Mouse (Mus musculus): ENCODE measurements around the gene Mgmt.

Gene Mgmt

DNA sequence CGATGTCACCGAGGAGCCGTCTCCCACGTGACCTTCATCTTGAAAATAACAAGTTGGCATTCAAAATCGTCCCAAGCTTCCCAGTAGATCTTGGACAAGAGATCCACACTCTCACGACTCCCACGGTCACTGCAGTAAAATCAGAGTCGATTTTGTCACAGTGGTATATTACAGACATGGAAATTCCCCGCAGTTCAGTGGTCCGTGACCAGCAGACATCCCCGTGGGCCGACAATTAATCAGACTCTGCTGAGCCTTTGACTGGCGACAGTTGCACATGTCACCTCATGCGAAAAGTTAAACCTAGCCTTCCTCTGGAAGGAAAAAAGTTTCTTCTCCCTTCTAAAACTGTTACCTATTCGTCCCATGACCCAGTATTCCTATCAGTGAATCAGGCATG, 106.8 kb downstream of the Mgmt start:
- DNase-seq (ENCODE audit: low read depth, low spot score): no peak

DNA sequence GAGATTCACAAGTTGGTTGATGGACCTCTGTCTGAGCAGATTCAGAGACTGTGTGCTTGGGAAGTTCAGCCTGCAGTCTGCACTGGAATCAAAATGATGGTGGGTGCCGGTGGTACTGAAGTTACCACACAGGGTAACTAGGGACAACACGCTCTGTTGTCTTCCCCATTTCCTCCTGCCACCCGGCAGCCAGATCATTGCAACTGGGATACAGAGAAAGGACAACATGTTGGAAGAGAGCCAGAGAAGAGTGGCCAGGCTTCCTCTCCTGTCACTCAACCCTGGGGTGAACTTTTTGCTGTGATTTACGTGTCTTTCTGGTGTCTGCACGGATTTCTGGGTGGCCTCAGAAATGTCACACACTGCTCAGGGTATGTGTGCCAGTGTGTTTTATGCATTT, 107.4 kb downstream of the Mgmt start:
- DNase-seq (ENCODE audit: low read depth, low spot score): no peak

DNA sequence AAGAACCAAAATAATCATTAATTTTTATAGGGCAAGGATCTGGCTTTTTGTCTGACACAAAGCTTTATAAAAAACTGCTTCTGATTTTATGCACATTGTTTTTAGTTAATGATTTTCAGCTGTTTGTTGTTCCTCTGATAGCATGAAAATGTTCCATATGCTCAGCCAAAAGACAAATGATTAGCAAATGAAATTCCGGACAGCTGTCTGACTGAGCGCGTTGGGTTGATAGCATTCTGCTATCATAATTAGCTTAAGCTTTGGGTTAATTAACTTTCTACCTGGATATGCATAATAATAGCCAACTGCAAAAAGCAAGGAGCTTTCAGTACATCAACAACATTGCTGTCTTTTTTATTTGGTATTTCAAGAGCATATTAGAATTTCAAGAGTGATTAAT, 108.0 kb downstream of the Mgmt start:
- peak; percentile 3 for DNase-seq (ENCODE audit: low read depth, low spot score)

DNA sequence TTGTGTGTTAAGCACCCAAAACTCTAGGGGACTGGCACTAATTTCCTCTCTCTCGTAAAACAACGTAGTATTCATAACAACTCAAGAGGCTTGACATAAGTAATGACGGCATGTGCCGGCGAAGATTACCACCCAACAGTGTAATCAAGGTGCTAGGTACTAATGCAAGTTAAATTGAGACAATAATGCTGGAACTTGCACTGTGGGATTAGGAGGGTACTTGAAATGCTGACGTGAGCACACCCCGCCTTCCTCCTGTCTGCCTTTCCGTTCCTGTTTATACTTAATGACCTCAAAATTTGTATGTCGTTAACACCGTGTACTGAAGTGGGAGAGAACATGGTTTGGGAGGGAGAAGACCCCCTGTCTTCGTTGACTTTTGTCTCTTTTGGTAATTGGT, 110.9 kb downstream of the Mgmt start:
- DNase-seq (ENCODE audit: low read depth, low spot score): no peak

DNA sequence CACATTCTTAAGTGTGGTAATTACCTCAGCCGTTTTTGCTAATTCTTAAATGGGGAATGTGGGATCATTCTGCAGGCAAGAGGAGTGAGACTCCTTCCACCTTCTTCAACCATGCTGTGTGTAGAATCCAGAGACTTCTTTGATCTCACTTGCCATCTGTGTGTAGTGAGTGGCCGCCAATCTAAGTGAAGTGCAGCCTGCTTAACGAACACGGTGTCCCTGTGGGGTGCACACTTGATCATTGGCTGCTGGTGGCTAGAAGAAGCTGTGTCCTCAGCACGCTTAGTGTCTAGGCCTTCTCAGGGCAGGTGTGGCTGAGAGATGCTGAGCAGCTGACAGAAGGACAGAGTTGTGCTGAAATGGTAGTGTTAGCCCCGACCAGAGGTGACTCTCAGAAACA, 113.9 kb downstream of the Mgmt start:
- no peak for DNase-seq (ENCODE audit: low read depth, low spot score)

DNA sequence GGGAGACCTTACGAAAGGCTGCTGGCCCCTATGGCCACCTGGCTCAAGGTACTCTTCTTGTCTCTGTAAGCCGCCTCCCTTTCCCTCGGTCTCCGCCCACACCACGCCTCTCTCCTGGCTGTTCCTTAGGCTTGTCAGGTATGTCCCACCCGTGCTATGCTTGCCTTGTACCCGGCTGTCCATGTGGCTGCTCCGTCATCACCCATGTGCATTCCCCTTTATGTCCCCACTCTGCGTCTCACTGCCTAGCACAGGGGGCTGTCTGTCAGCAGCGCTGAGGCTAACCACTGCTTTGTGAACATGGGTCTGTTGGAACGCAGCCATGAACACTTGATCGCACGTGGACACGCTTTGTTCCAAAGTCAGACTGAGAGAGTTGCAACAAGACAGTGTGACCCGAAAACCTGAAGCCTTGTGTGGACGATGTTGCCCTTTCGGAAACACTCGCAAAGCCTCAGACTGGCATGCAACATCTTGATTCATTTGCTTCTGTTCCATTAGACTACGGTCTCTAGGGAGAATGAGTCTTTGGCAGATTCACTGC, 115.4 kb downstream of the Mgmt start:
- no peak for DNase-seq (ENCODE audit: low read depth, low spot score)

DNA sequence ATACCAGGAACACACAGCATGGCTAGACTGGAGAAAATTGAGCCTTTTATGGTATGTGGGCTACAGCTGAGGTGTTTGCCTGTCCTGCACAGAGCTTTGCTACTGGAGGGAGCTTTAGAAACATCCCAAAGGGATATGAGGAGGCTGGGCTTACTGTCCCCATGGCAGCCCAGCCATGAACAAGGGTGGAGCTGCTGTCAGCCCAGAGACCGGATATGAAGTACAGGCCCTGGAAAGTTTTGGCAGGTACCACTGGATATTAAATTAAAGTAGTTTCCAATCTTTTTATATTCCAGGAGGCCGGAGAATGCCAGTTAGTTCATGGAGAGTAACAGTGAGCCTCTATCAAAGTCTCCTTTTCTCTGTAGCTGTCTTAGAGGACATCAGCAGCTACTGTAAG, 116.0 kb downstream of the Mgmt start:
- DNase-seq (ENCODE audit: low read depth, low spot score): no peak

DNA sequence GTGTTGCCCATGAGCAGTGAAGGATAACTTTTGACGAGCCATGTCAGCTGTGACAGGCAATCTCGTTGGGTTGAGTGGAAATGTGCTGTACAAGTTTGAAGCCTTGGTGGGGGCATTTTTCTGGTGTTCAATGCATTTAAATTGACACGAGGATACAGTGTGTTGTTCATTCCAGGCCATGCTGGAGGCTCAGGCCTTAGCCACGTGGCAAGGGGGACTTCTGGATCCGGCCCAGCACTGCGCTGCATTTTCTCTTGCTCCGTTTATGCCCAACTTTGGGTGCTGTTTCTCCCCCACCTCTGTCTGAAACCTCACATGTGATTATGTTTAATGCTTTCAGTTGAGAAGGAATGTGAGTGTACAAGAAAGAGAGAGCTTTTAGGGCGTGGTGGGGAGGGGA, 118.3 kb downstream of the Mgmt start:
- DNase-seq (ENCODE audit: low read depth, low spot score): no peak

DNA sequence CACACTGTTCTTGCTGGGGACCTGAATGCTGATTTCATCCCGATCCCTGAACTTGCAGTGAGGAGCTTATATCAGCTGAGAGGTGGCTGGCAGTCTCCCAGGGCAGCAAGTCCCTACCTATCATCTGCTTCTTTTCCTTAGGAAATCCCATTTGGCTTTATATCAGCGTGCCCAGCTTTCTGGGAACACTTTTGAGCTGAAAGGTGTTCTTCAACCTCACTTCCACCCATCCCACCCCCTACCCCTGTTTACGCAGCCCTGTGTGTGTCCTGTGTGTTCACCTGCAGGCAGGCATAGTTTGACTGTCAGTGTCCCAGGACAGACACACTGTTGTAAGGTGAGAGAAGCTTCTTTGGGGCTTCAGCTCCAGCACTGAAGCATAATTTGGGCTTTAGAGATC, 119.0 kb downstream of the Mgmt start:
- DNase-seq (ENCODE audit: low read depth, low spot score): no peak

DNA sequence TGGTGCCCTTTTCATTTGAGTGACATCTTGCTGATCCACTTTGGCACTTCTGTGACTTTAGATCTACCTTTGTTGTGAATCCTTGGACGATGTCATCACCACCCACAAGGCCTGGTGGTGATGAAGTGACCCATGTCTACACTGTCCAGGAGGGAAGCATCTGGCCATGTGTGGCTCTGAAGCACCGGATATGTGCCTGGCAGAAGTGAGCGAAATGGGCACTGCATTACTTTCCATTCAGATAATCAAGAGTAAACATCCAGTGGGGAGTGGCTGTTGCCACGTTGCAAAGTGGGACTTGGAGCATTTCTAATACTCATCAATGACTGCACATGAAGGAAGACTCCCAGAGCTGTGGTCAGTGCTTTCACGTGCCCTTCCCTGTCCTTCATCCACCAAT, 124.2 kb downstream of the Mgmt start:
- no peak for DNase-seq (ENCODE audit: low read depth, low spot score)

DNA sequence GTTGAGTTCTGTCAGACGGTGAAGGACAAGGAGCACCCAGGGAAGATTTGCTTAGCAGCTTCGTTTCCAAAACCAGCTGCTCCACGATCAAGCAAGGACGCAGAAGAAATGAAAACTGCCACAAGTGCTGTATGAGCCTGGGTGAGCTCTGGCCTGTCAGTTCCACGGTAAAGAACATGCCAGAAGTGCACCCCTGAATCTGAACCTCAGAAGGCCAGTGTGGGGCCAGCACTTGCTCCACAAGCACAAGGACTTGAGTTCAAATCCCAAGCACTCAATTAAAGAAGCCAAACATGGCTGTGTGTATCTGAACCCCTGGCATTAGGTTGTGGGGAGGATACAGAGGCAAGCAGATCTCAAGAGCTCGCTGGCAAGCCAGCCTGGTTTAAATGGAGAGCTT, 125.8 kb downstream of the Mgmt start:
- DNase-seq (ENCODE audit: low read depth, low spot score): no peak

DNA sequence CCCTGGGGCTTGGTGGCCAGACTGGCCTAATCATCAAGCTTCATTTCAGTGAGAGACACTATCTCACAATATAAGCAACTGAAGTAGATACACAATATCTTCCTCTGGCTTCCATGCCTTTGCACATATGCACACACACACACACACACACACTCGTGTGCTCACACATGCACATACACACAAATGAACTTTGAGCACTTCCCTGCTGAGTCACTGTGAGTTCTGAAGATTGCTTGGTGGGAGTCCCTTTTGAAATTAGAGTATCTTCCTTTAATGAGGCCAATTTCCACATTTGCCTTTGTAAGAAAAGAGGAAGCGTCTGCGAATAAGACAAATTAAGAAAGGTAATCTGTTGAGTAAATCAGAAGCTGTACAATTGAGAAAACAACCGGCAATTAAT, 136.4 kb downstream of the Mgmt start:
- DNase-seq (ENCODE audit: low read depth, low spot score): no peak

DNA sequence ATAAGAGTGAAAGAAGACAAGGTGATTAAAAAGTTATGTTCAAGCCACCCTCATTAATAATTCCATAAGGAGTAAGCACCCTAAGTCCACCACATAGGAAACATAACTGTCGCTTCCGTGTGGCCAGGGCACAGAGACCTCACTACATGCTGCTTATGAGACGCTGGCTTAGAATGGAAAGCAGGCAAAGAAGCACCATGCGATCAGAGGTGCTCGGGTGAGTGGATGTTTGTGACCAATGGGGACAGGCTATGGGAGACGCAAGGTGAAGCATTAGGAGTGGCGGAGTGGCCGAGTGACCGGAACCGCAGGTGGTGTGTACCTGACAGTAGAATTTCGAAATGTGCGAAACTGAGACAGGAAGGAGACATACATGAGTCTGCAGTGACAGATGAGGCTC, 138.8 kb downstream of the Mgmt start:
- no peak for DNase-seq (ENCODE audit: low read depth, low spot score)

DNA sequence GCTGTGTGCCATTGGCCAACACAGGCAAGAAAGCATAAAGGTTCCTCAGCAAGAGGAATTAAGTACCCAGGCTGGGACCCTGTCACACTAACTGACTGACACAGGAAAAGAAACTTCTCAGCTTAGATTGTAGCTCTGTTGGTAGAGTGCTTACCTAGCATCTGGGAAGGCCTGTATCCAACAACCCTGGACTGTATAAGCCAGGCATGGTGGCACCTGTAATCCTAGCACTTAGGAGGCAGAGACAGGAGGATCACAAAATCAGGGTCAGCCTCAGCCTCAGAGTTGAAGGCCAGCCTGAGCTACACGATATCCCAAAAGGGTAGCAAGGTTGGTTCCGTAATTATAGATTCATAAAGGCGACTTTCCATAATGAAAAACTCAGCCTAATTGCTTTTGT, 140.6 kb downstream of the Mgmt start:
- no peak for DNase-seq (ENCODE audit: low read depth, low spot score)

DNA sequence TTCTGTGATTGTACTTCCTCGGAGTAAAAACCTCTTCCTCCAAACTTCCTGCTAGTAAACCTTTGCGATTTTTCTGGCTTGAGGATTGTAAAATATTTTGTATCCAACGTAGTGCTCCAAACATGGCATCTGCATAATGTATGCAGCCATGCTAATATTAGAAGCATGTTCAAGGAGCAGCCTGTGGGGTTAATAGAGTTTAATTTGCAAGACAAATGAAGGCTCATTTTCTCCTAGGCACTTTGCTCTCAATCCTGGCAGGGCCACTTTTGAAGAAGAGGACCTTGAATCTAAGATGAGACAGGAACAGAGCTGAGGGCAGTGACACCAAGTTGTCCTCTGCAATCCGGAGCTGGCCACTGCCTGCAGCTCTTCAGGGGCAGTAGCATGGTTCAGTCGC, 141.5 kb downstream of the Mgmt start:
- no peak for DNase-seq (ENCODE audit: low read depth, low spot score)

DNA sequence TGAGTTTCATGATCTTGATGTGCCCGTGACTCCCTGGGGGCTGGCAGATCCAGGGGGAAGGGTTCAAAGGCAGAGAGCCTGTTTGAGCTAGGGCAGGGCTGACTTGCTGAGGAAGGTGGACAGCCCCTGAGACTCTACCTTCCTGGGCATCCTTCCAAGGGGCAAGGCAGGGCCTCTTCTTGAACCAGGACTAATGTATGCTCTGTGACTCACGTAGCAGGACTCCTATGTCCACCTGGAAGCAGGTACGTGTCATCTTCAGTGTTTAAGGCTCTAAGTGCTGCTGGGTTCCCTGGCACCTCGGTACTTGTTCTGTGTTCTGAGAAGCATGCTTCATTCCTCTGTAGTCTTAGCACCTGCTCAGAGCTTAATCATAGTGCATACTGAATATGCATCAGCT, 143.1 kb downstream of the Mgmt start:
- no peak for DNase-seq (ENCODE audit: low read depth, low spot score)

DNA sequence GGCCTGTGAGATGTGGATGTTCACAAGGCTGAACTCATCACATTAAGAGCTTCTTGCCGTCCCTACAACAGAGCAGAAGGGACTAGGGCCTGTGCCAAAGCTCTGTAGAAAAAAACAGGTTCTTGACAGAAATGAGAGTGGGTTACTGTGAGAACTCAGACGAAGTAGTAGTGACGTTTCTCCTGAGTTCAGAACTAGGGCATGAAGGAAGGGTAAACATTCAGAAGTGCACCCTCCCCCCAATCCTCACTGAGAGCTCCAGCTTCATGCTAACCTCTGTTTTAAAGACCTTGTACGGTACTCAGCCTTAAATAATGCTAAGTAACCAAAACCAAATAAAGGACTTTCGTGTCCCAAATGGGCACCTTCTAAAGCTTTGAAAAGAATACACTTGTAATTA, 143.5 kb downstream of the Mgmt start:
- no peak for DNase-seq (ENCODE audit: low read depth, low spot score)

DNA sequence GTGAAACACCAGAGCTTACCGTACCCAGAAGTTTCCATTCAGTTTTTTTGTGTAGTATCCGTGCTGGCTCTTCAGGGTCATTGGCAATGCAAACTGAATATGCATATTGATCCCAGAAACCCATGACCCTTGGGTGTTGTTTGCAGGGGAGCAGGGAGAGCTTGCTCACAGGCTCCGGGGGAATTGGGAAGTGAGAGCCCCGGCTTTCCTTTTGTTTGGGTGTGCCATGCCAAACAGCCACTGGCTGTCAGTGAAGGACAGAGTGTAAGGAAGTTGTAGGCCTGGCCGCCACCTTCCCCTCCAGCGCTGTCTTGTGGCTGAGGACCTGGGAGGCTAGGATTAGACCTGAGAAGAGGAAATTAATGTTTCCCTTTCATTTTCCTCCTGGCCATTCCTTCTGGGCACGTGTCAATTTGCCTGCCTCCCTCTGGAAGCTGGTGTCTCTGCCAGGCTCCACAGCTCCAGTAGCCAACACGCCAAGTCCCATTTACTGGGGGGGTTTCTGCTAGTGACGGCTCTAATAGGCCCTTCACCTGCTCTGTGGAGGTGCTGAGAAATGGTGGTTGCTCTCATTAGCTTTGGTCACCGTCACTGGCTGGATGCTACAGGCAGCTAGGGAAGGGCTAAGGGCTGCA, 144.0 kb downstream of the Mgmt start:
- DNase-seq (ENCODE audit: low read depth, low spot score): no peak

DNA sequence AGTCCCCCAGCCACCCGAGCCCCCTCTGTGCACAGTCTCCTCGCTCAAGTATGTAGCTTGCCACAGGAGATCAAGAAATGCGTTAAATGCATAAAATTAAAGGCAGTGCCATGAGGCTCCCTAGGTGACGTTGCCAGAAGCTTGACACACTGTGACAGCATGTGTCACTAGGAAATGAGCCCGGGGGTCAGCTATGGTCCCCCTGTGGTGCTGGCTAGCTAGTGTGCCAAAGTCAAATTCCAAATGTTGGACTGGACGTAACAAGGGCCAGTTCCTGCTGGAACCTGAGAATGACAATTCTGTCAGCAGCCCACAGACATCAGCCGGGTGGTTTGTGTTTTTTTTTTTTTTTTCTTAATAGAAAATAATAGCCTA, 144.5 kb downstream of the Mgmt start:
- peak; percentile 27 for DNase-seq (ENCODE audit: low read depth, low spot score)

DNA sequence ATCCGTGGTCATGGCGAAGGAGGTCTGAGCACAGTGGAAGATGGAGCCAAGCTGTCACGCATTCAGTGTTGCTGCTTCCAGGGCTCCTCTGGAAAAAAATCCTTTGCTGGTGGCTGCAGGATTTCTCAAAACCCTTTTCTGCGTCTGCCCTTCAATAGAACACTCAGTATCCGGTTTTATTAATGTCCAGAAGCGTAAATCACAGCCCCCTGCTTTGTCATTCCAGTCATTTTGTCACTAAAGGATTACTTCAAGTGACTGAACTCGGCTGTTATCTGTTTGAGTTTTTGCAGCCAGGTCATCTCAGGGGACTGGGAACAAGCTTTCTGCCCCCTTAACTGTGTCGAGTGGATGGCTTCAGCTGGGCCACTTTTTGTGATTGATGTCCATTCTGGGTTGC, 146.2 kb downstream of the Mgmt start:
- DNase-seq (ENCODE audit: low read depth, low spot score): no peak

DNA sequence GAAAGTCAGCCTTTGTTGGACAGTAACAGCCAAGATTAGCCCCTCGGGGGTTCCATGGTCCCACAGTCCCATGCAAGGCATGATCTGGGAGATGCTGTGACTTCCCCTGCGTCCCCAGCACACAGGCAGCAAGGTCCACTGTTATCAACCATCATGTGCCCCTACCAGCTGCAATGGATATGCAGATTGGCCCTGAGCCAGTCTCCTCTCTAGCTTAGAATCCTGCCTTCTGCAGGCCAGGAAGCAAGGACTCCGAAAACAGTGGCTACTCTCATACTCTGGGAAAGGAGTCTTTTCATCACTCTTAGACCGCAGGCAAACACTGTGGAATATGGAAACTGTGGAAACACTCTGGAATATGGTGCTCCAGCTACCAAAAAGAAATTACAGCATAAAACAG, 152.5 kb downstream of the Mgmt start:
- no peak for DNase-seq (ENCODE audit: low read depth, low spot score)

DNA sequence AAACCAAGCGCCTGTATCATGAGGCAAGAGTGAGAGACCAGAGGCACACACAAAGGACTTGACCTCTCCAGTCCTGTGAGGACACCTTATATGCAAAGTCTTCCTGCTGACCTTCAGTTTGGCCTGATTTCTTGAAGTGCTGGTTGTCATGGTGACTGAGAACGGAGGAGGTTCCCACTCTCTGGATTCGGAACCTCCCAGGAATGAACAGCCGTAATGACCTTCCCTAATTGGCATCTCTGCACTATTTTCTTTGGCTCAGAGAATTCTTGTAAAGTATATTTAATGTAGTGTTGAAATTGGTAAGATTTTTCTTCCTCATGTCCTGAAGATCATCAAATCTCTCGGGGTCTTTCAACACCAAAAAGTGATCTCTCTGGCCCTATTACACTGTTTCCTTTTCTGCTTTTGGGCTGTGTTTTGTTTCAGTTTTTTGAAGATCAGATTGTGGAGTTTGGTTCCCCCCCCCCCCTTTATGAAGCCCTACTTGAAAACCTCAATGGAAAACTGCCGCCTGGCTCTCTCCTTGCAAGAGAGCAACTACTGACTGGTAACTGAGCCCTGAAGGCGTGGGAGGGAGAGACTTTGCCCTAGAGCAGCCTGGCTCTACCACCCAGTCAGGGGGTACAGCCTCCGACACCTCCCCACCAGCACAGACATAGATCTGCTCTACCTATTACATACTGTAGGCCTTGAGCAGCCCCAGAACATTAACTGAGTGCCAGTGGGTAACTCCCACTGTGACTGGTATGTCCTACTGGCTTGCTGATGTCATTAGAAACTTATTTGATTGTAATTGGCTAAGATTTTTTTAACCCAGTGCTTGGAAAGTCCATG, 153.9 kb downstream of the Mgmt start:
- no peak for DNase-seq (ENCODE audit: low read depth, low spot score)

DNA sequence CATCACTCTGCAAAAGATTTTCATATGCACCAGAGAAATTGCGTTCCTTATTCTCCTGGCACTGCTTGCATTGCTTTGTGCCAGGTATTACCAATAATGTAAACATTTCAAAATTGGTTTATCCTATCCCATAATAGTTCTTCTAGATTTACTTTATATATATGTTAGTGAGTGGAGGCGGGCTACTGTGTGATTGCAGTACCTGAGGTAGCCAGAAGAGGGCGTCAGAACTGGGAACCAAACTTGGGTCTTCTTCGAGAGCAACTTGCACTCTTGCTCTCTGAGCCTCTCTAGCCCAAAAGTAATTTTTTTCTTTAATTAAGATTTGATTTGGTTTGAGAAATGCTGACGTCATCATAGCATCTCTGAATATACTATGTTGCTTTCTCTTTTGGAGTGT, 159.9 kb downstream of the Mgmt start:
- no peak for DNase-seq (ENCODE audit: low read depth, low spot score)
